Mouse (Mus musculus) small intestine, adult 2 months (tissue): ENCODE data around the gene AC140267.1.

Source experiments
- CTCF ChIP-seq: fragments of 200-500 bp; IDR thresholded peaks from 2 replicates; pipeline ENCODE4 v1.5.1; 2012; ENCODE audit warnings: low read depth, mild to moderate bottlenecking, control low read depth, inconsistent platforms, low read length, moderate library complexity, mixed read lengths; ENCODE audit not compliant: insufficient replicate concordance, insufficient read length; ENCODE audit errors: extremely low read depth
- POLR2A ChIP-seq: fragments of 200-500 bp; IDR thresholded peaks from 2 replicates; pipeline ENCODE4 v1.6.1; 2012; ENCODE audit warnings: low read depth, mild to moderate bottlenecking, control low read depth, inconsistent platforms, low read length, moderate library complexity

GRCm38 (mm10) chr15:80259406-80260045, 23.9 kb downstream of the AC140267.1 start:
- no peak for TF ChIP-seq CTCF
- no peak for TF ChIP-seq POLR2A
